Mouse (Mus musculus) T-helper 17 cell (primary cell): Measurements from ENCODE around the gene 4933428G20Rik.

ENCODE experiments used
- in situ Hi-C, 2 experiments: fragments of 300-600 bp; cut with MboI, MseI; formaldehyde crosslinking; loops; 1 replicate in 1 of 2; 2 replicates in 1 of 2; pipeline ENCODE4 v1.15.1; 2025; ENCODE audit warnings: high pct_unique_total_duplicates in 2 of 2

The 4933428G20Rik gene

GRCm38 (mm10) chr11:97533653-97534052 lies 33.5 kb upstream of the 4933428G20Rik start:
- in situ Hi-C loops, result loop anchor here in 1 of 2 experiments (5.0 kb wide), 1 partner anchor 94 kb away; the partner anchor contains the start of gene Epop

- in situ Hi-C loops, result loop anchor here in 1 of 2 experiments (5.0 kb wide), 1 partner anchor 94 kb away; the partner anchor contains the start of gene Epop
Measured at GRCm38 (mm10) chr11:97532950-97533582, 32.9 kb upstream of the 4933428G20Rik start.

GRCm38 (mm10) chr11:97532354-97532753 lies 32.2 kb upstream of the 4933428G20Rik start:
- in situ Hi-C loops, result loop anchor here in 1 of 2 experiments (5.0 kb wide), 1 partner anchor 95 kb away; the partner anchor contains the start of gene Epop

GRCm38 (mm10) chr11:97531381-97532260 lies 31.5 kb upstream of the 4933428G20Rik start:
- in situ Hi-C loops, result loop anchor here in 1 of 2 experiments (5.0 kb wide), 1 partner anchor 96 kb away; the partner anchor contains the start of gene Epop

- in situ Hi-C loops, result loop anchor here in 1 of 2 experiments (5.0 kb wide), 1 partner anchor 96 kb away; the partner anchor contains the start of gene Epop
Measured at GRCm38 (mm10) chr11:97530961-97531360, 30.8 kb upstream of the 4933428G20Rik start.

- in situ Hi-C loops, result loop anchor here in 1 of 2 experiments (5.0 kb wide), 1 partner anchor 97 kb away; the partner anchor contains the start of gene Epop
Measured at GRCm38 (mm10) chr11:97530069-97530468, 29.9 kb upstream of the 4933428G20Rik start.

- in situ Hi-C loops, result no loop called here
Measured at GRCm38 (mm10) chr11:97528282-97528808, 28.2 kb upstream of the 4933428G20Rik start.

GRCm38 (mm10) chr11:97525313-97525712 lies 25.2 kb upstream of the 4933428G20Rik start:
- in situ Hi-C loops, result no loop called here

- in situ Hi-C loops, result no loop called here
Measured at GRCm38 (mm10) chr11:97524306-97524705, 24.2 kb upstream of the 4933428G20Rik start.

GRCm38 (mm10) chr11:97523827-97524261 lies 23.7 kb upstream of the 4933428G20Rik start:
- in situ Hi-C loops, result no loop called here

- in situ Hi-C loops, result no loop called here
Measured at GRCm38 (mm10) chr11:97523107-97523506, 23.0 kb upstream of the 4933428G20Rik start.

GRCm38 (mm10) chr11:97521741-97522474 lies 21.8 kb upstream of the 4933428G20Rik start:
- in situ Hi-C loops, result no loop called here

GRCm38 (mm10) chr11:97520541-97520940 lies 20.4 kb upstream of the 4933428G20Rik start:
- in situ Hi-C loops, result no loop called here

- in situ Hi-C loops, result no loop called here
Measured at GRCm38 (mm10) chr11:97513066-97513465, 12.9 kb upstream of the 4933428G20Rik start.

GRCm38 (mm10) chr11:97512511-97512910 lies 12.4 kb upstream of the 4933428G20Rik start:
- in situ Hi-C loops, result no loop called here

- in situ Hi-C loops, result no loop called here
Measured at GRCm38 (mm10) chr11:97511661-97512369, 11.7 kb upstream of the 4933428G20Rik start.

- in situ Hi-C loops, result no loop called here
Measured at GRCm38 (mm10) chr11:97510966-97511660, 11.0 kb upstream of the 4933428G20Rik start.

GRCm38 (mm10) chr11:97509715-97510485 lies 9.8 kb upstream of the 4933428G20Rik start:
- in situ Hi-C loops, result no loop called here

GRCm38 (mm10) chr11:97509058-97509457 lies 8.9 kb upstream of the 4933428G20Rik start:
- in situ Hi-C loops, result no loop called here
